Mouse (Mus musculus): ENCODE measurements around the gene Srsf9. TPM values are rescaled to one million over a fixed set of nuclear protein-coding genes. Genes with fewer than 3 reads are reported as not detected.

The Srsf9 gene
- polyA plus RNA-seq, 1 experiment = 67.6 TPM

Other genes starting within 250 kb of the Srsf9 start
- 0.26 TPM in 1 of 2 replicates, not detected in the other for gene Gm10401, start 228.9 kb upstream of the Srsf9 start, polyA plus RNA-seq (2012; rRNA removed)
- 99.6 and 101 TPM in 2 replicates for gene Acads, start 207.8 kb upstream of the Srsf9 start, polyA plus RNA-seq (2012; rRNA removed)
- 67.3 and 68.6 TPM in 2 replicates for gene Unc119b, start 192.2 kb upstream of the Srsf9 start, polyA plus RNA-seq (2012; rRNA removed)
- 95.0 and 98.5 TPM in 2 replicates for gene Mlec, start 169.0 kb upstream of the Srsf9 start, polyA plus RNA-seq (2012; rRNA removed)
- 0.50 and 0.58 TPM in 2 replicates for gene Cabp1, start 132.8 kb upstream of the Srsf9 start, polyA plus RNA-seq (2012; rRNA removed)
- gene Pop5, start 91.3 kb upstream of the Srsf9 start, polyA plus RNA-seq (2012; rRNA removed) = 166 and 189 TPM in 2 replicates
- gene Rnf10, start 54.3 kb upstream of the Srsf9 start, polyA plus RNA-seq (2012; rRNA removed) = 178 and 224 TPM in 2 replicates
- gene Coq5, start 47.5 kb upstream of the Srsf9 start, polyA plus RNA-seq (2012; rRNA removed) = 11.6 and 12.5 TPM in 2 replicates
- 407 and 496 TPM in 2 replicates for gene Dynll1, start 26.2 kb upstream of the Srsf9 start, polyA plus RNA-seq (2012; rRNA removed)
- 10.1 and 11.3 TPM in 2 replicates for gene Gatc, start 14.0 kb downstream of the Srsf9 start, polyA plus RNA-seq (2012; rRNA removed)
- gene Triap1, start 14.0 kb downstream of the Srsf9 start, polyA plus RNA-seq (2012; rRNA removed) = 10.7 and 12.8 TPM in 2 replicates
- 2,836 and 2,976 TPM in 2 replicates for gene Cox6a1, start 21.8 kb downstream of the Srsf9 start, polyA plus RNA-seq (2012; rRNA removed)
- 6.1 and 6.6 TPM in 2 replicates for gene Msi1, start 102.4 kb downstream of the Srsf9 start, polyA plus RNA-seq (2012; rRNA removed)
- 1.2 and 1.8 TPM in 2 replicates for gene Pla2g1b, start 139.1 kb downstream of the Srsf9 start, polyA plus RNA-seq (2012; rRNA removed)
- 47.2 and 48.6 TPM in 2 replicates for gene Sirt4, start 157.5 kb downstream of the Srsf9 start, polyA plus RNA-seq (2012; rRNA removed)
- 161 and 172 TPM in 2 replicates for gene Pxn, start 179.5 kb downstream of the Srsf9 start, polyA plus RNA-seq (2012; rRNA removed)
- 3,356 and 3,688 TPM in 2 replicates for gene Rplp0, start 232.3 kb downstream of the Srsf9 start, polyA plus RNA-seq (2012; rRNA removed)
- 87.8 and 109 TPM in 2 replicates for gene Gcn1l1, start 238.1 kb downstream of the Srsf9 start, polyA plus RNA-seq (2012; rRNA removed)